Mouse (Mus musculus) cerebellum, adult 2 months (tissue): Measurements from ENCODE around the gene Prdm11. TPM values are rescaled to one million over a fixed set of nuclear protein-coding genes. Genes with fewer than 3 reads are reported as not detected.

ENCODE experiments used
- DNase-seq, 2 experiments: peaks; one replicate each; pipeline ENCODE4 v3.0.0; 2021
- H3K27ac ChIP-seq: fragments of 200-500 bp; 2 replicates; pipeline ENCODE4 v1.5.1; 2012; ENCODE audit warnings: low read length, control low read depth, inconsistent platforms; ENCODE audit not compliant: insufficient read depth
- H3K27me3 ChIP-seq: fragments of 200-500 bp; 2 replicates; pipeline ENCODE4 v1.6.1; 2012; ENCODE audit warnings: inconsistent platforms, mild to moderate bottlenecking, low read length, moderate library complexity; ENCODE audit not compliant: control insufficient read depth, insufficient read depth
- H3K4me1 ChIP-seq: fragments of 200-500 bp; 2 replicates; pipeline ENCODE4 v1.6.1; 2011; ENCODE audit warnings: low read length; ENCODE audit not compliant: control insufficient read depth, insufficient read depth
- H3K4me3 ChIP-seq: fragments of 200-500 bp; replicated peaks from 2 replicates; pipeline ENCODE3; 2011; ENCODE audit warnings: mild to moderate bottlenecking, low read depth, low read length, control low read depth; ENCODE audit not compliant: insufficient read depth
- CTCF ChIP-seq: fragments of 200-500 bp; IDR thresholded peaks from 2 replicates; pipeline ENCODE4 v1.5.1; 2011; ENCODE audit warnings: low read depth, mild to moderate bottlenecking, control low read depth, low read length, moderate library complexity, borderline replicate concordance; ENCODE audit not compliant: insufficient read depth
- POLR2A ChIP-seq: fragments of 200-500 bp; IDR thresholded peaks from 2 replicates; pipeline ENCODE4 v1.6.1; 2011; ENCODE audit warnings: low read length, control low read depth, borderline replicate concordance; ENCODE audit not compliant: insufficient read depth
- WGBS: fragments of 180-500 bp; shearing (Covaris S2); methylation state at CpG from one replicate; pipeline ENCODE4 v1.1.7; 2018; 5-methylcytosine and 5-hydroxymethylcytosine counted together
- polyA plus RNA-seq: library from polyadenylated mRNA; depleted of rRNA; stranded (reverse); fragments of >200 nt; gene quantifications from 2 replicates; pipeline ENCODE4 v1.2.3, GENCODE M21; 2012

The Prdm11 gene
- polyA plus RNA-seq, 1 experiment = 10.3 TPM

DNA sequence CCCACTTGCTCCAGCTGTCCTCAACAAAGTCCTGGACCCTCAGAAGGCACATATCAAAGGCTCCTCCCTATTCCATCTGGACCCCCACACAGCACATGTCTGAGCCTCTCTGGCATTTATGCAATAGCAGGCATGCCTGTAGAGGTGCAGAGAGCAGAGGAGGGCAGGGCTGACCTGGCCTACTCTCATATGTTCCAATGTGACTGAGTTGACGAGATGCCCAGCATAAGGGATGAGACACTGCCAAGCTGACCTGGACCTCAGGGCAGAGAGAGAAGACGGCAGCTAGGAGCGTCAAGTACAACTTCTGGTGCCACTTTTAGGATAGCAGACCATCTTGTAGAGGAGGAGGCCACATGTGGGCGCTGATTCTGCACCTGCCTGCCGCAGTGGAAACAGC lies 54.0 kb downstream of the Prdm11 start:
- H3K4me1 ChIP-seq = peaks cover 8% of the 10 kb centered on the region
- DNase-seq = no peak
- WGBS = 69% methylated on average over 5 of the region's 5 CpGs
- TF ChIP-seq CTCF (no peak), POLR2A (no peak)
- no peak overlapping the region for H3K27ac ChIP-seq
- no peaks in the 10 kb centered on the region for H3K27me3 ChIP-seq
- no peak overlapping the region for H3K4me3 ChIP-seq

DNA sequence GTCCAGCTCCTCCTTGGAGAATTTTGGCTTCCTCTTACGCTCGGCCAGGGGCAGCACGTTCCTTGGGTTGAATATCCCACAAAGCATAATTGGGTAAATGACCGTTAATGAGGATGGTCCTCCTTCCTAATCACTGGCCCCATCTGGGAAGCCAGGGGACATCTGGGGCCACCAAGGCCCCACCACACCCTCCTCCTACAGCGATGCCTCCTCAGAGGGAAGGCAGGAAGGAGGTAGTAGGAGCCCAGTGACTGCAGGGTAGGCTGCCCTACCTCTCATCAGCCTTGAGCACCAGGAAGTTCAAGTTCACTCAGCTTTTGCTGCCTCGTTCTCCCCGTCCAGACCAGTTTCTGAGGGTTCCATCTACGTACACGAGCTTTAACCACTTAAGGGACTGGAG lies 56.4 kb downstream of the Prdm11 start:
- no peak for TF ChIP-seq POLR2A
- TF ChIP-seq CTCF = no peak
- Histone ChIP-seq H3K27ac (no peak overlapping the region), H3K27me3 (no peaks in the 10 kb centered on the region), H3K4me3 (no peak overlapping the region), H3K4me1 (peaks cover 8% of the 10 kb centered on the region)
- 84% methylated on average over 9 of the region's 9 CpGs for WGBS
- no peak for DNase-seq

DNA sequence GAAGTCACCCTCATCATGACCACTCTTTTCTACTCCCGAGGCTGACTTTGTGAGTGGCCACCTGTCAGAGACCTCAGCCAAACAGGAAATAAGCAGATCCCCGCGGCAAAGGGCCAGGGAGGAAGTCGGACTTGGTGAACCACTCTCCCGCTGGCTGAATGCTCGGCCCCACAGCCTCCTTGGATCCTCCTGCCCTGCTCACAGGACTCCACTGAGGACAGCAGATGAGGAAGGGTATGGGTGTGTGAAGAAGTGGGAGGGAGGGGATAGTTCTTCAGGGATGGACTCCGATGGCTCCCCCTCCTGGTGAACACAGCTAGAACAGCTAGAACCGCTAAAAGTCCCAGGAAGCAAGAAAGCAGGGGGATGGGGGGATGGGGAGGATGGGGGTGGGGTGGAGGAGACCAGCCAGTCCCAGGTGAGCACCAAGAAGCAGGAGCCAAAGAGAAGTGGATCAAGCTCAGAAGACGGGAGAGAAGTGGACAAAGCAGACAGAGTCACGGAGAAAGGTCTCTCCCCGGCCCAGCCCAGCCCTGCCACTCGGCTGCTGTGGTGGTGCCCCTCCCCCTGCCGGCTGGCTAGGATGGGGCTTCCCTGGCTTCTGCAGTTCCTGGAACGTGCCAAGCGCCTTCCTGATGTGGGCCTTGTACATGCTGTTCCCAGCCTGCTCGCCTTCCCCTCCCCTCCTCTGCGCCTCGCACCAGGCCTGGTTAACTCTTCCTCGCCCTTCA lies 57.9 kb downstream of the Prdm11 start:
- Histone ChIP-seq H3K27ac (no peak overlapping the region), H3K4me3 (no peak overlapping the region), H3K4me1 (peaks cover 8% of the 10 kb centered on the region), H3K27me3 (no peaks in the 10 kb centered on the region)
- no peak for TF ChIP-seq POLR2A
- peak; percentile 59; the same call in 1 of the 2 replicates for TF ChIP-seq CTCF
- 22% methylated on average over 19 of the region's 19 CpGs for WGBS
- DNase-seq = peak; percentile 54 to 63

DNA sequence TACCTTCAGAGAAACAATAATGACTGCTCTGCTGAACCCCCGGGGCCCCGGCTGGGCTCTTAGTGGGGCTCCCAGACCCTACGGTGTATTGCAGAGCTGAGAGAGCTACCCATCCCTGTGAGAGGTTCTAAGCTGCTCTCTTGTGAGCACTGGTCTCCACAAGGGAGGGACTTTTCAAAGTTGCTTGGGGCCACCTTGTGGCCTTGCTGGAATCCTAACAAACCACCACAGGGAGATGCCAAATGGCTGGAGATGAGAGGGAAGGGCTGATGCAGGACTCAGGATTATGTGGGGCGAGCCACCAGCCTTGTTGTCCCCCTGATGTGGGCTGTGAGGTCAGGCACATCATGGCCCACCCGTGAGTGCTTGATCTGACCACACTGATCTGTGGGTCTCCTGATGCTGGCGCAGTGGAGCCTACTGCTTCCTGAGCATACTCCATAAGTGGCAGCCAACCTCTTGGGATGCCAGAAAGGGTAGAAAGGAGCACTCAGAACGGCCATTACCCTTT lies 58.8 kb downstream of the Prdm11 start:
- Histone ChIP-seq H3K4me1 (peaks cover 8% of the 10 kb centered on the region), H3K27ac (no peak overlapping the region), H3K4me3 (no peak overlapping the region), H3K27me3 (no peaks in the 10 kb centered on the region)
- 82% methylated on average over 7 of the region's 7 CpGs for WGBS
- TF ChIP-seq POLR2A (no peak), CTCF (no peak)
- peak in 1 of 2 experiments; percentile 21 for DNase-seq

DNA sequence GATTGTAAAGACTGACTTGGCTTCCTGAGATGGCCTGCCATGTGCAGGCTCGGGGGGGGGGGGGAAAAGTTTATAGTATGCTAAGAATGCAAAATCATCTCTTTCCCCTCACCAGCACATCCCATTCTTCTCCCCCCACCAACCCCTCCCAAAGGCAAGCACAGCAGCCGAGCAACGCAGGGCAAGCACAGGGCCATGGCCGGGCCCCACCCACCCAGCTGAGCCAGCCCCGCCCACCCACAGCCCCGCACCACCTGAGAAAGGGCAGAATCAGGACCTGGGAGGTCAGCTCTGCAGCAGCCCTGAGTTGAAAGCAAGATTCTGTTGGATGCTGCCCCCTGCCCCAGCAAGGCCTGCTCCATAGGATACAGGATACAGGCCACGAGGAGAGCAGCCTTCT lies 60.4 kb downstream of the Prdm11 start:
- Histone ChIP-seq H3K27ac (no peak overlapping the region), H3K4me1 (peaks cover 8% of the 10 kb centered on the region), H3K27me3 (no peaks in the 10 kb centered on the region), H3K4me3 (no peak overlapping the region)
- WGBS = 84% methylated on average over 7 of the region's 7 CpGs
- DNase-seq = no peak
- TF ChIP-seq CTCF = no peak
- no peak for TF ChIP-seq POLR2A

DNA sequence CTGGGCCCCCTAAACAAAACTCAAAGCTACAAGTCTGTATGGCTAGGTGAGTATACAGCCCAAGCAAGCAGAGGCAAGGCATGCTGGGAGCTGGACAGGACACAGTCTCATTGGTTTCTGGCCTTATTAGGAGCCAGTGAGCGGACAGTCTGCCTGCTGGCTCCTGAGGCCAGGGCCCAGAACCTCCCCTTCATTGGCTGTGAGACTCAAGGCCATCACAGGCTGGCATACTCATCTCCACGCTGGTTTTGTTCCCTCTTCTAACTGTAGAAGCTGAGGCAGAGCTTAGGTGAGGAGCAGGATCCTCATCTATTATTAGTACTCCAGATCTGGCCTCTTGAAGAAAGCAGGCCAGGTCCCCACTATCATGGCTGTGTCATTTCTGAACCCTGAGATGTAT lies 60.8 kb downstream of the Prdm11 start:
- no peak for DNase-seq
- Histone ChIP-seq H3K27ac (no peak overlapping the region), H3K27me3 (no peaks in the 10 kb centered on the region), H3K4me1 (peaks cover 8% of the 10 kb centered on the region), H3K4me3 (no peak overlapping the region)
- WGBS = 67% methylated on average over 2 of the region's 2 CpGs
- TF ChIP-seq CTCF = no peak
- TF ChIP-seq POLR2A = no peak

DNA sequence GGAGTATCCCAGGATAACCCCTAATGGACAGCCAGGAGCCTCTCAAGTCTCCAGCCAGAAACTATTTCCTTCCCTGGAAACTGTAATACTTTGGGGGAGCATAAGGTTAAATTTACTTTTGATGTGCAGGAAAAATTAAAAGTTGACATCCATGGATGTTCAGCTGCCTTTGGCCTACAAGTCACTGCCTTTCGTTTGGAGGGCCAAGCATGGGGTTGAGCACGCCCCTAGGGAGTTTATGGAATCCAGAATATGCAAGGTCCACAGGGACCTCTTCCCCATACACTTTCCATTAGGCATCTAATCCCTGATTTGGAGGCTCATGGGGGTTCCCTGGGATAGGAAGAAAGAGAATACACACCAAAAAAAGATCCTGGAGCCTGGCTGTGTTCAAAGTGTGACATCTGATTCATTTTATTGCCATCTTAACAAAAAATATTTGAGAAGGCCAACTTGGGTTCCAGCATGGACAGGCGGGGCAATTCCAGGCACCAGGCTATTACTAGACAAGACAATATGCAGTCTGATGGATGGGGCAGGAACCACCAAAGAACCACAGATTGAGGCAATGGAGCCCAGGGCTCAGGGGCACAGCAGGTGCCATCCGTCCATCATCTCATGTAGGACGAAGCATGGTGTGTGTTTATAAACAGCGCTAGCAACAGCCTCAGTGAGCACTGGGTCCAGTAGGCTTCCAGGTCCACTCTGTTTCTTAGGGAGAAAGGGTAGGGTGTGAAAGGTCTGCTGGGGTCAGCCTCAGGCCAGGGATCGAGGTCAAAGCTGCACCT lies 61.5 kb downstream of the Prdm11 start:
- DNase-seq = no peak
- H3K4me1 ChIP-seq = peaks cover 8% of the 10 kb centered on the region
- no peak overlapping the region for H3K27ac ChIP-seq
- 86% methylated on average over 7 of the region's 7 CpGs for WGBS
- TF ChIP-seq POLR2A = no peak
- H3K27me3 ChIP-seq = no peaks in the 10 kb centered on the region
- H3K4me3 ChIP-seq = no peak overlapping the region

DNA sequence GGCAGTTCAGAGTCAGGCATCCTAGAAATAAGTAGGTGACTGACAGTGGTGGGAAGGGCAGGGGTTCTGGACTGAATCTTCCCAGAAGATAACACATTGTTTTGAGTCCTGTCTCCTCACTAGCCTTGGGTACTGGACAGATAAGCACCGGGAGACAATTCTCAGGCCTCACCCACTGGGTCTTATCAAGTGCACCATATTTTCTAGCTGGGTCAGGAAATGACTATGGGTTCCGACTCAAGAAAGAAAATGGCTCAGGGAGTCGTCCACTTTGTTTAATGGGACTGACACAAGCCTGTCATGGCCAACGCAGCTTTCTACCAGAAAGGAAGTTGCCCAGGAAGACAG lies 62.7 kb downstream of the Prdm11 start:
- H3K4me1 ChIP-seq = peaks cover 5% of the 10 kb centered on the region
- no peak overlapping the region for H3K27ac ChIP-seq
- DNase-seq = no peak
- TF ChIP-seq CTCF = no peak
- WGBS = 95% methylated on average over 4 of the region's 4 CpGs
- no peaks in the 10 kb centered on the region for H3K27me3 ChIP-seq
- no peak overlapping the region for H3K4me3 ChIP-seq
